Mouse (Mus musculus) liver, embryonic 14.5 days (tissue): ENCODE measurements at regions not wholly inside any gene's neighbourhood (a gene's known extent, or its start where the extent isn't known, plus 50 kb on each side); places are given as distances from the start of the nearest gene placed in this dataset.

Experiments used
- ATAC-seq: fragments of 200-750 bp; cut with Nextera tagmentation; 2 replicates; pipeline ENCODE4 v1.8.0; 2017; ENCODE audit warnings: moderate number of reproducible peaks, mild to moderate bottlenecking, moderate library complexity; ENCODE audit not compliant: insufficient read depth
- DNase-seq, 3 experiments: peaks; one replicate each; pipeline ENCODE4 v3.0.0-alpha.2; 2012 to 2013; ENCODE audit warnings: low read depth in 3 of 3, low spot score in 3 of 3
- H3K27ac ChIP-seq: fragments of 300-500 bp; sonication (generic); 2 replicates; pipeline ENCODE4 v1.5.1; 2014; ENCODE audit warnings: moderate library complexity, mild to moderate bottlenecking, control low read depth, inconsistent platforms
- H3K27me3 ChIP-seq: fragments of 300-500 bp; sonication (generic); 2 replicates; pipeline ENCODE4 v1.6.1; 2014; ENCODE audit warnings: mild to moderate bottlenecking, low read length, moderate library complexity; ENCODE audit not compliant: control insufficient read depth, insufficient read depth
- H3K36me3 ChIP-seq: fragments of 300-500 bp; sonication (generic); replicated peaks from 2 replicates; pipeline ENCODE4 v1.6.1; 2014; ENCODE audit warnings: low read depth; ENCODE audit not compliant: control insufficient read depth, insufficient read depth
- H3K4me1 ChIP-seq, 2 experiments: fragments of 200-500 bp in 1 of 2; fragments of 300-500 bp in 1 of 2; sonication (generic) in 1 of 2; replicated peaks; 2 replicates each; pipeline ENCODE4 v1.6.1; 2012 to 2014; ENCODE audit warnings: antibody characterized with exemption in 1 of 2, inconsistent platforms in 1 of 2, low read length in 1 of 2; ENCODE audit not compliant: control insufficient read depth in 2 of 2, insufficient read depth in 2 of 2
- H3K4me2 ChIP-seq: fragments of 300-500 bp; sonication (generic); 2 replicates; pipeline ENCODE4 v1.6.1; 2014; ENCODE audit warnings: low read depth, mild to moderate bottlenecking, control low read depth, moderate library complexity
- H3K4me3 ChIP-seq, 2 experiments: fragments of 200-500 bp in 1 of 2; fragments of 300-500 bp in 1 of 2; sonication (generic) in 1 of 2; 2 replicates each; pipeline ENCODE4 v1.5.1; 2012 to 2014; ENCODE audit warnings: low read depth in 2 of 2, low read length in 2 of 2, mild to moderate bottlenecking in 2 of 2, control low read depth in 1 of 2, inconsistent platforms in 1 of 2, moderate library complexity in 1 of 2; ENCODE audit not compliant: insufficient read depth in 1 of 2
- H3K9ac ChIP-seq: fragments of 300-500 bp; sonication (generic); replicated peaks from 2 replicates; pipeline ENCODE4 v1.6.1; 2014; ENCODE audit warnings: mild to moderate bottlenecking, control low read depth, moderate library complexity
- H3K9me3 ChIP-seq: fragments of 300-500 bp; sonication (generic); 2 replicates; pipeline ENCODE4 v1.6.1; 2016; ENCODE audit warnings: low read length, mixed read lengths; ENCODE audit not compliant: control insufficient read depth
- CTCF ChIP-seq: IDR thresholded peaks from 2 replicates; pipeline ENCODE4 v1.5.1; 2016; ENCODE audit warnings: antibody characterized with exemption, low read depth, control low read depth
- EP300 ChIP-seq: IDR thresholded peaks from 2 replicates; pipeline ENCODE4 v1.6.1; 2016; ENCODE audit warnings: antibody characterized with exemption, low read depth
- WGBS: fragments of 180-500 bp; shearing (Covaris S2); extraction: QIAGEN DNeasy Blood & Tissue Kit; methylation state at CpG from one replicate; pipeline ENCODE4 v1.1.7; 2014; ENCODE audit not compliant: insufficient replicate concordance; 5-methylcytosine and 5-hydroxymethylcytosine counted together

DNA sequence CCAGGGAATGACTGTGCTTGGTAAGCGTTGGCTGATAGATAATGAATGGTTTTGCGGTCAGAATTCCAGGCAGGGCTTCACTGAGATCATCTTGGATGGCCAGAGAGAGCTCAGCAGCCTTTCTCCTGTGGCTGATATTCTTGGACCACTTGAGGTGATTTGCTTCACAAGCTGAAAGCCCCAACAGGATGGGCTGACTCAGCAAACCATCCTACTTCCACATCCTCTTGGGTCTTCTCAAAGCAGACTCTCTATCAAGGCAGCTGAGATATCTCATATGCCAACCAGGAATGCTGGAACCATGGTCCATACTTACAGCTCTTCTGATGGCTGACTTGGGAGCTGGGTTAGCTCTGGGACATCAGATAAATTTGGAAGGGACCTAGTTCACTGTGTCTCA lies 259.8 kb upstream of the Id2 start:
- TF ChIP-seq CTCF (no peak), EP300 (no peak)
- Histone ChIP-seq H3K4me3 (no peak overlapping the region), H3K27me3 (no peaks in the 10 kb centered on the region), H3K9me3 (no peaks in the 10 kb centered on the region), H3K4me2 (no peak overlapping the region), H3K9ac (no peak overlapping the region), H3K4me1 (no peaks in the 10 kb centered on the region), H3K36me3 (no peaks in the 10 kb centered on the region), H3K27ac (no peak overlapping the region)
- 47% methylated on average over 2 of the region's 2 CpGs for WGBS
- ATAC-seq = no peak
- no peak for DNase-seq

DNA sequence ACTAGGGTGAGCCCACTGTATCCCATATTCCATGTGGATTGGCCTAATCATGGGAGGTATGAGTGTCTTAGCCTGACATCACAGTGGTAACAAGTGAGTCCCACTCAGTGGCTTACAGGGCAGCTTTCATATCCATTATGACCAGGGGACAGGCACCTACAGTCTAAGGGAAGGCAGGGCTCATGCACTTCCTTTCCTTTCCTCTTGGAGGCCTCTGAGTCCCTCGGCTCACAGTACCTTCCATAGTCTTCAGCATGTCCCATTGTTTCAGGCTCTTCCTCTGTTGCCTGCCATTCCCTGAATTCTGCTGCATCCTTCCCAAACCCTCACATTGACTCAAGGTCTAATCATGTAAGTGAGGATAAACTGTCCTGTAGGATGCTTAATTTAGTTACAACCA lies 258.3 kb upstream of the Id2 start:
- no peak overlapping the region for H3K27ac ChIP-seq
- no peaks in the 10 kb centered on the region for H3K4me1 ChIP-seq
- no peaks in the 10 kb centered on the region for H3K9me3 ChIP-seq
- 20% methylated on average over 1 of the region's 1 CpGs for WGBS
- ATAC-seq (no peak), DNase-seq (no peak)
- TF ChIP-seq CTCF (0 out of 2 replicates have a peak, but pooled peaks have one; percentile 11), EP300 (no peak)
- no peak overlapping the region for H3K4me3 ChIP-seq
- no peak overlapping the region for H3K9ac ChIP-seq
- H3K36me3 ChIP-seq = no peaks in the 10 kb centered on the region
- no peak overlapping the region for H3K4me2 ChIP-seq
- no peaks in the 10 kb centered on the region for H3K27me3 ChIP-seq

- H3K27me3 ChIP-seq = no peaks in the 10 kb centered on the region
- H3K4me3 ChIP-seq = no peak overlapping the region
- no peak for TF ChIP-seq CTCF
- DNase-seq = no peak
- no peak overlapping the region for H3K27ac ChIP-seq
- 62% methylated on average over 10 of the region's 10 CpGs for WGBS
- H3K9ac ChIP-seq = no peak overlapping the region
- no peaks in the 10 kb centered on the region for H3K4me1 ChIP-seq
- no peak overlapping the region for H3K4me2 ChIP-seq
- no peaks in the 10 kb centered on the region for H3K36me3 ChIP-seq
- ATAC-seq = no peak
- no peaks in the 10 kb centered on the region for H3K9me3 ChIP-seq
Measured at GRCm38 (mm10) chr12:25353402-25353896, 256.5 kb upstream of the Id2 start.

GRCm38 (mm10) chr12:25352160-25352559 lies 255.2 kb upstream of the Id2 start:
- Histone ChIP-seq H3K4me3 (no peak overlapping the region), H3K36me3 (no peaks in the 10 kb centered on the region), H3K27me3 (no peaks in the 10 kb centered on the region), H3K4me2 (no peak overlapping the region), H3K27ac (no peak overlapping the region), H3K9me3 (no peaks in the 10 kb centered on the region), H3K9ac (no peak overlapping the region), H3K4me1 (no peaks in the 10 kb centered on the region)
- DNase-seq (no peak), ATAC-seq (no peak)
- TF ChIP-seq CTCF = no peak
- TF ChIP-seq EP300 = no peak

DNA sequence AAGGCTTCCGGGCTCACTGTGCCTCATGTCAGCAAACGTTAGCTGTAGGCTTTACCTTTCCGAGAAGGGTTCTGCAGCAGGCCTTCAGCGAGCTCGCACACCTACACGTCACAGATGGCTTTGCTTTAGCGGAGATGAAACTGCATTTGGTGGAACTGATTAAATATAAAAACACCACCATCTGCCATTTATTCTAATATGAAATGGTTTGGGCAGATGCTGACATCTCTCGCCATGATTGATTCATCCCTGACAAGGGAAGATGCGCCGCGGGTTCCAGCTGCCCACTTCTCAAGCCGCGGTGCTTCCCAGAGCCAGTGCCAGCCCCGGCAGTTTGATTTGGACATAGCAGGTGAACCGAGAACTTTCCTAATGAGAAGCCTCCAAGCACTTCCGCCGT lies 247.4 kb upstream of the Id2 start:
- Histone ChIP-seq H3K9me3 (no peaks in the 10 kb centered on the region), H3K4me1 (no peaks in the 10 kb centered on the region), H3K4me2 (no peak overlapping the region), H3K9ac (no peak overlapping the region), H3K27ac (no peak overlapping the region), H3K4me3 (no peak overlapping the region), H3K27me3 (no peaks in the 10 kb centered on the region), H3K36me3 (no peaks in the 10 kb centered on the region)
- no peak for DNase-seq
- 73% methylated on average over 17 of the region's 17 CpGs for WGBS
- TF ChIP-seq CTCF (no peak), EP300 (no peak)
- no peak for ATAC-seq
